Mouse (Mus musculus) liver, embryonic 15.5 days (tissue): ENCODE measurements around the gene Lhx6. TPM values are rescaled to one million over a fixed set of nuclear protein-coding genes. Genes with fewer than 3 reads are reported as not detected.
A peak's percentile ranks its signal among the peaks of the same experiment; 100 is the strongest.

ENCODE experiments used
- ATAC-seq: fragments of 200-750 bp; cut with Nextera tagmentation; 2 replicates; pipeline ENCODE4 v1.8.0; 2017; ENCODE audit warnings: moderate number of reproducible peaks, mild to moderate bottlenecking, moderate library complexity; ENCODE audit not compliant: insufficient read depth
- H3K27ac ChIP-seq: fragments of 300-500 bp; sonication (generic); replicated peaks from 2 replicates; pipeline ENCODE4 v1.5.1; 2015; ENCODE audit warnings: mild to moderate bottlenecking, inconsistent platforms
- H3K27me3 ChIP-seq: fragments of 300-500 bp; sonication (generic); 2 replicates; pipeline ENCODE4 v1.6.1; 2015; ENCODE audit warnings: mild to moderate bottlenecking, inconsistent platforms
- H3K36me3 ChIP-seq: fragments of 300-500 bp; sonication (generic); replicated peaks from 2 replicates; pipeline ENCODE4 v1.6.1; 2015; ENCODE audit warnings: moderate library complexity, mild to moderate bottlenecking, inconsistent platforms
- H3K4me1 ChIP-seq: fragments of 300-500 bp; sonication (generic); replicated peaks from 2 replicates; pipeline ENCODE4 v1.6.1; 2015; ENCODE audit warnings: inconsistent platforms
- H3K4me2 ChIP-seq: fragments of 300-500 bp; sonication (generic); 2 replicates; pipeline ENCODE4 v1.6.1; 2015; ENCODE audit warnings: moderate library complexity, mild to moderate bottlenecking, inconsistent platforms
- H3K4me3 ChIP-seq: fragments of 300-500 bp; sonication (generic); replicated peaks from 2 replicates; pipeline ENCODE4 v1.5.1; 2015; ENCODE audit warnings: mild to moderate bottlenecking, inconsistent platforms
- H3K9ac ChIP-seq: fragments of 300-500 bp; sonication (generic); 2 replicates; pipeline ENCODE4 v1.6.1; 2015; ENCODE audit warnings: moderate library complexity, mild to moderate bottlenecking, inconsistent platforms
- H3K9me3 ChIP-seq: fragments of 300-500 bp; sonication (generic); replicated peaks from 2 replicates; pipeline ENCODE4 v1.6.1; 2016; ENCODE audit warnings: inconsistent platforms
- WGBS: fragments of 180-500 bp; shearing (Covaris S2); methylation state at CpG from one replicate; pipeline ENCODE4 v1.1.7; 2015; ENCODE audit warnings: mixed read lengths; ENCODE audit not compliant: insufficient replicate concordance; 5-methylcytosine and 5-hydroxymethylcytosine counted together
- polyA plus RNA-seq: library from polyadenylated mRNA; unstranded; fragments of >200 nt; fragmentation: Nextera tagmentation; extraction: Ambion mirVana; gene quantifications from 2 replicates; pipeline ENCODE4 v1.2.1, GENCODE M21; 2015

The Lhx6 gene
- polyA plus RNA-seq, 1 experiment from 2014 or later: 0.31 TPM

GRCm38 (mm10) chr2:36067132-36067531, 38.1 kb downstream of the Lhx6 start:
- Histone ChIP-seq H3K9me3 (no peaks in the 10 kb centered on the region), H3K4me1 (no peaks in the 10 kb centered on the region), H3K4me2 (no peak overlapping the region), H3K9ac (no peak overlapping the region), H3K36me3 (no peaks in the 10 kb centered on the region), H3K27me3 (no peaks in the 10 kb centered on the region), H3K4me3 (no peak overlapping the region), H3K27ac (no peak overlapping the region)
- 66% methylated on average over 9 of the region's 9 CpGs for WGBS
- no peak for ATAC-seq

GRCm38 (mm10) chr2:36061409-36061808, 43.8 kb downstream of the Lhx6 start:
- 54% methylated on average over 5 of the region's 5 CpGs for WGBS
- Histone ChIP-seq H3K36me3 (no peaks in the 10 kb centered on the region), H3K4me3 (no peak overlapping the region), H3K27ac (no peak overlapping the region), H3K9ac (no peak overlapping the region), H3K4me2 (no peak overlapping the region), H3K4me1 (no peaks in the 10 kb centered on the region), H3K27me3 (no peaks in the 10 kb centered on the region), H3K9me3 (no peaks in the 10 kb centered on the region)
- no peak for ATAC-seq

GRCm38 (mm10) chr2:36056248-36056647, 49.0 kb downstream of the Lhx6 start:
- H3K9ac ChIP-seq: no peak overlapping the region
- H3K4me3 ChIP-seq: no peak overlapping the region

GRCm38 (mm10) chr2:36053249-36053648, 52.0 kb downstream of the Lhx6 start:
- Histone ChIP-seq H3K36me3 (no peaks in the 10 kb centered on the region), H3K4me3 (no peak overlapping the region), H3K27ac (no peak overlapping the region), H3K4me2 (no peak overlapping the region), H3K27me3 (no peaks in the 10 kb centered on the region; the same call in none of the 2 replicates), H3K9me3 (no peaks in the 10 kb centered on the region), H3K9ac (no peak overlapping the region), H3K4me1 (peaks cover 8% of the 10 kb centered on the region)
- 46% methylated on average over 3 of the region's 3 CpGs for WGBS
- ATAC-seq: no peak

More at GRCm38 (mm10) chr2:36056248-36056647, 49.0 kb downstream of the Lhx6 start:
- Histone ChIP-seq H3K36me3 (no peaks in the 10 kb centered on the region), H3K4me2 (no peak overlapping the region), H3K27me3 (no peaks in the 10 kb centered on the region; the same call in 1 of the 2 replicates), H3K9me3 (no peaks in the 10 kb centered on the region), H3K27ac (no peak overlapping the region), H3K4me1 (no peaks in the 10 kb centered on the region)
- WGBS: 33% methylated on average over 3 of the region's 3 CpGs
- ATAC-seq: no peak

- no peak overlapping the region for H3K27ac ChIP-seq
- WGBS: 41% methylated on average over 10 of the region's 10 CpGs
- no peaks in the 10 kb centered on the region for H3K9me3 ChIP-seq
- H3K4me2 ChIP-seq: peak overlapping the region; percentile 79
- no peaks in the 10 kb centered on the region; the same call in 1 of the 2 replicates for H3K27me3 ChIP-seq
- peaks cover 24% of the 10 kb centered on the region for H3K4me1 ChIP-seq
- peak overlapping the region; percentile 67 for H3K4me3 ChIP-seq
- H3K36me3 ChIP-seq: no peaks in the 10 kb centered on the region
- H3K9ac ChIP-seq: no peak overlapping the region
- no peak for ATAC-seq
Measured at GRCm38 (mm10) chr2:36049567-36049954, 55.6 kb downstream of the Lhx6 start.

- peak; percentile 96 for ATAC-seq
- H3K36me3 ChIP-seq: peaks cover 4% of the 10 kb centered on the region; the same call in 1 of the 2 replicates
- H3K27me3 ChIP-seq: no peaks in the 10 kb centered on the region; the same call in 1 of the 2 replicates
- H3K9me3 ChIP-seq: no peaks in the 10 kb centered on the region
- 0 out of 2 replicates have a peak within 1 kb of the TSS, but pooled peaks have one; percentile 33 for H3K27ac ChIP-seq
- H3K4me2 ChIP-seq: peak within 1 kb of the TSS; percentile 79
- peak within 1 kb of the TSS; percentile 77 for H3K9ac ChIP-seq
- H3K4me1 ChIP-seq: peaks cover 24% of the 10 kb centered on the region
- under 1% methylated on average over 44 of the region's 44 CpGs for WGBS
- peak within 1 kb of the TSS; percentile 67 for H3K4me3 ChIP-seq
Measured at GRCm38 (mm10) chr2:36048748-36049566, 56.3 kb downstream of the Lhx6 start, which contains the start of the genes Ndufa8 and Morn5. Ndufa8 (minus strand) TSS chr2:36049406. Morn5 (plus strand) TSS chr2:36049458.

GRCm38 (mm10) chr2:36048164-36048563, 57.0 kb downstream of the Lhx6 start:
- Histone ChIP-seq H3K27ac (0 out of 2 replicates have a peak overlapping the region, but pooled peaks have one; percentile 33), H3K4me2 (peak overlapping the region; percentile 79), H3K27me3 (no peaks in the 10 kb centered on the region; the same call in 1 of the 2 replicates), H3K9me3 (no peaks in the 10 kb centered on the region), H3K36me3 (peaks cover 12% of the 10 kb centered on the region), H3K9ac (peak overlapping the region; percentile 77), H3K4me1 (peaks cover 24% of the 10 kb centered on the region), H3K4me3 (peak overlapping the region; percentile 67)
- no peak for ATAC-seq
- WGBS: 34% methylated on average over 8 of the region's 8 CpGs

- no peak for ATAC-seq
- no peak overlapping the region for H3K27ac ChIP-seq
- peaks cover 47% of the 10 kb centered on the region for H3K36me3 ChIP-seq
- WGBS: 40% methylated on average over 1 of the region's 1 CpGs
- H3K4me3 ChIP-seq: no peak overlapping the region
- no peaks in the 10 kb centered on the region for H3K9me3 ChIP-seq
- no peak overlapping the region for H3K4me2 ChIP-seq
- no peak overlapping the region for H3K9ac ChIP-seq
- H3K27me3 ChIP-seq: no peaks in the 10 kb centered on the region
- peaks cover 15% of the 10 kb centered on the region for H3K4me1 ChIP-seq
Measured at GRCm38 (mm10) chr2:36040872-36041271, 64.3 kb downstream of the Lhx6 start.

GRCm38 (mm10) chr2:36039297-36039985, 65.8 kb downstream of the Lhx6 start:
- peak; percentile 61 for ATAC-seq
- WGBS: 56% methylated on average over 7 of the region's 7 CpGs
- Histone ChIP-seq H3K27ac (no peak overlapping the region), H3K4me1 (peaks cover 15% of the 10 kb centered on the region), H3K9me3 (no peaks in the 10 kb centered on the region), H3K27me3 (no peaks in the 10 kb centered on the region), H3K36me3 (peaks cover 51% of the 10 kb centered on the region), H3K9ac (no peak overlapping the region), H3K4me3 (no peak overlapping the region), H3K4me2 (no peak overlapping the region)

GRCm38 (mm10) chr2:36035413-36036081, 69.7 kb downstream of the Lhx6 start:
- Histone ChIP-seq H3K27me3 (no peaks in the 10 kb centered on the region), H3K4me1 (0 out of 2 replicates have a peak, but pooled peaks cover 8% of the 10 kb centered on the region), H3K9ac (no peak overlapping the region), H3K36me3 (peaks cover 36% of the 10 kb centered on the region), H3K4me2 (no peak overlapping the region), H3K9me3 (no peaks in the 10 kb centered on the region), H3K27ac (no peak overlapping the region), H3K4me3 (no peak overlapping the region)
- ATAC-seq: no peak
- WGBS: 24% methylated on average over 11 of the region's 11 CpGs
